Mouse (Mus musculus) C2C12 (cell line): Measurements from ENCODE around the gene Cobl. TPM values are rescaled to one million over a fixed set of nuclear protein-coding genes. Genes with fewer than 3 reads are reported as not detected.

Experiments
- H3K27me3 ChIP-seq: one replicate; pipeline ENCODE4 v1.6.1; 2011; ENCODE audit not compliant: control insufficient read depth, insufficient read depth, insufficient read length
- H3K36me3 ChIP-seq: one replicate; pipeline ENCODE4 v1.6.1; 2011; ENCODE audit not compliant: control insufficient read depth, insufficient read depth
- H3K4me3 ChIP-seq: one replicate; pipeline ENCODE4 v1.5.1; 2011; ENCODE audit warnings: mild to moderate bottlenecking, control low read depth; ENCODE audit not compliant: poor library complexity, insufficient read depth, severe bottlenecking
- H3K79me2 ChIP-seq: one replicate; pipeline ENCODE4 v1.6.1; 2011; ENCODE audit not compliant: control insufficient read depth, insufficient read depth
- H3K79me3 ChIP-seq: one replicate; pipeline ENCODE4 v1.6.1; 2011; ENCODE audit warnings: low read depth, control low read depth
- H3ac ChIP-seq: one replicate; pipeline ENCODE3; 2011; ENCODE audit warnings: low read depth; ENCODE audit not compliant: control insufficient read depth, insufficient read length
- CEBPB ChIP-seq: IDR thresholded peaks from one replicate; pipeline ENCODE4 v1.6.1; 2011; ENCODE audit warnings: low read depth, mild to moderate bottlenecking, control low read depth, moderate library complexity
- CTCF ChIP-seq: IDR thresholded peaks from one replicate; pipeline ENCODE4 v1.5.1; 2011; ENCODE audit not compliant: control insufficient read depth, insufficient read depth, insufficient read length
- FOSL1 ChIP-seq: IDR thresholded peaks from one replicate; pipeline ENCODE4 v1.8.0; 2011; ENCODE audit warnings: mild to moderate bottlenecking, low read length; ENCODE audit not compliant: poor library complexity, insufficient read depth, severe bottlenecking
- MAX ChIP-seq: IDR thresholded peaks from one replicate; pipeline ENCODE4 v1.6.1; 2011; ENCODE audit warnings: mild to moderate bottlenecking, control low read depth
- MYOD1 ChIP-seq: IDR thresholded peaks from one replicate; pipeline ENCODE4 v1.6.1; 2011; ENCODE audit warnings: low read depth; ENCODE audit not compliant: control insufficient read depth, insufficient read length
- MYOG ChIP-seq: IDR thresholded peaks from one replicate; pipeline ENCODE4 v1.6.1; 2011; ENCODE audit not compliant: control insufficient read depth, insufficient read length; ENCODE audit errors: extremely low read depth
- USF1 ChIP-seq: IDR thresholded peaks from one replicate; pipeline ENCODE4 v1.6.1; 2011; ENCODE audit warnings: low read depth, mild to moderate bottlenecking, control low read depth, moderate library complexity
- polyA plus RNA-seq: library from polyadenylated mRNA; unstranded; fragments of >200 nt; fragmentation: generic; extraction: Trizol; gene quantifications from one replicate; pipeline ENCODE4 v1.2.1, GENCODE M21; 2012; ENCODE audit warnings: missing spikeins

Cobl gene
- polyA plus RNA-seq, 1 experiment = 3.8 TPM

- H3K79me3 ChIP-seq = no peaks in the 10 kb centered on the region
- H3ac ChIP-seq = no peak overlapping the region
- H3K36me3 ChIP-seq = no peaks in the 10 kb centered on the region
- H3K79me2 ChIP-seq = no peaks in the 10 kb centered on the region
- H3K4me3 ChIP-seq = no peak overlapping the region
- H3K27me3 ChIP-seq = no peaks in the 10 kb centered on the region
- TF ChIP-seq CTCF = no peak
- no peak for TF ChIP-seq MAX
- TF ChIP-seq USF1 = no peak
- no peak for TF ChIP-seq CEBPB
- TF ChIP-seq MYOD1 = no peak
- no peak for TF ChIP-seq MYOG
- no peak for TF ChIP-seq FOSL1
Observed at GRCm38 (mm10) chr11:12340697-12341096, 124.1 kb downstream of the Cobl start.

GRCm38 (mm10) chr11:12336145-12336544 is 128.6 kb downstream of the Cobl start:
- Histone ChIP-seq H3K4me3 (no peak overlapping the region), H3K79me2 (no peaks in the 10 kb centered on the region), H3K36me3 (no peaks in the 10 kb centered on the region), H3ac (no peak overlapping the region), H3K79me3 (no peaks in the 10 kb centered on the region), H3K27me3 (no peaks in the 10 kb centered on the region)
- no peak for TF ChIP-seq CEBPB

GRCm38 (mm10) chr11:12331997-12332396 is 132.8 kb downstream of the Cobl start:
- no peak for TF ChIP-seq MYOG
- no peak for TF ChIP-seq USF1
- no peak for TF ChIP-seq CTCF
- TF ChIP-seq MYOD1 = no peak
- TF ChIP-seq FOSL1 = no peak
- no peak for TF ChIP-seq MAX
- TF ChIP-seq CEBPB = no peak
- Histone ChIP-seq H3K27me3 (no peaks in the 10 kb centered on the region), H3K79me2 (no peaks in the 10 kb centered on the region), H3K79me3 (no peaks in the 10 kb centered on the region), H3K4me3 (no peak overlapping the region), H3ac (no peak overlapping the region), H3K36me3 (no peaks in the 10 kb centered on the region)

GRCm38 (mm10) chr11:12321445-12321844 is 143.3 kb downstream of the Cobl start:
- Histone ChIP-seq H3K4me3 (no peak overlapping the region), H3ac (no peak overlapping the region), H3K36me3 (no peaks in the 10 kb centered on the region), H3K27me3 (no peaks in the 10 kb centered on the region), H3K79me3 (no peaks in the 10 kb centered on the region), H3K79me2 (no peaks in the 10 kb centered on the region)
- TF ChIP-seq CTCF = no peak
- no peak for TF ChIP-seq USF1
- TF ChIP-seq FOSL1 = no peak

GRCm38 (mm10) chr11:12319318-12319717 is 145.4 kb downstream of the Cobl start:
- no peaks in the 10 kb centered on the region for H3K27me3 ChIP-seq
- TF ChIP-seq FOSL1 (no peak), MYOD1 (no peak)
- H3K79me3 ChIP-seq = no peaks in the 10 kb centered on the region
- no peaks in the 10 kb centered on the region for H3K36me3 ChIP-seq
- H3K4me3 ChIP-seq = no peak overlapping the region
- H3K79me2 ChIP-seq = no peaks in the 10 kb centered on the region
- H3ac ChIP-seq = no peak overlapping the region

- Histone ChIP-seq H3K36me3 (no peaks in the 10 kb centered on the region), H3ac (no peak overlapping the region), H3K79me3 (no peaks in the 10 kb centered on the region), H3K27me3 (no peaks in the 10 kb centered on the region), H3K4me3 (no peak overlapping the region), H3K79me2 (no peaks in the 10 kb centered on the region)
- no peak for TF ChIP-seq CTCF
- TF ChIP-seq USF1 = no peak
- no peak for TF ChIP-seq CEBPB
Observed at GRCm38 (mm10) chr11:12315670-12316069, 149.1 kb downstream of the Cobl start.

- Histone ChIP-seq H3K79me3 (no peaks in the 10 kb centered on the region), H3K36me3 (no peaks in the 10 kb centered on the region), H3K27me3 (no peaks in the 10 kb centered on the region), H3ac (no peak overlapping the region), H3K79me2 (no peaks in the 10 kb centered on the region), H3K4me3 (no peak overlapping the region)
- TF ChIP-seq USF1 = no peak
- TF ChIP-seq FOSL1 = no peak
Observed at GRCm38 (mm10) chr11:12314278-12315043, 150.3 kb downstream of the Cobl start.
